Mouse (Mus musculus) gastrocnemius, adult 2 months (tissue): ENCODE measurements around the gene Fbln2. TPM values are rescaled to one million over a fixed set of nuclear protein-coding genes. Genes with fewer than 3 reads are reported as not detected.

Source experiments
- DNase-seq: peaks from one replicate; pipeline ENCODE4 v3.0.0; 2022
- H3K27ac ChIP-seq: fragments of 200-600 bp; 2 replicates; pipeline ENCODE4 v1.8.1; 2022; ENCODE audit warnings: mild to moderate bottlenecking
- H3K4me3 ChIP-seq: fragments of 200-600 bp; 2 replicates; pipeline ENCODE4 v1.8.1; 2022; ENCODE audit warnings: mild to moderate bottlenecking, moderate library complexity
- CTCF ChIP-seq: fragments of 200-600 bp; IDR thresholded peaks from 2 replicates; pipeline ENCODE4 v1.8.1; 2022; ENCODE audit warnings: antibody characterized with exemption, mild to moderate bottlenecking, moderate library complexity
- intact Hi-C: fragments of 180-260 bp; cut with DNase I; formaldehyde crosslinking; loops from one replicate; pipeline ENCODE4 v1.15.1; 2025
- total RNA-seq, 2 experiments: library from RNA; stranded (reverse); gene quantifications; 2 replicates each; pipeline ENCODE4 v1.2.3; 2021

Fbln2 gene
- total RNA-seq, 2 experiments from 2014 or later: 43.6 to 64.7 TPM

- peak; percentile 12 for DNase-seq
- Histone ChIP-seq H3K27ac (no peak overlapping the region), H3K4me3 (no peak overlapping the region)
- intact Hi-C loops: no loop called here
- no peak for TF ChIP-seq CTCF
Measured at GRCm38 (mm10) chr6:91268318-91268717, 56.1 kb downstream of the Fbln2 start.

- intact Hi-C loops: no loop called here
- H3K27ac ChIP-seq: no peak overlapping the region
- H3K4me3 ChIP-seq: no peak overlapping the region
- peak; percentile 88 for TF ChIP-seq CTCF
- peak; percentile 73 for DNase-seq
Measured at GRCm38 (mm10) chr6:91277549-91277948, 65.3 kb downstream of the Fbln2 start.

- TF ChIP-seq CTCF: no peak
- intact Hi-C loops: no loop called here
- H3K27ac ChIP-seq: no peak overlapping the region
- DNase-seq: no peak
- H3K4me3 ChIP-seq: no peak overlapping the region
Measured at GRCm38 (mm10) chr6:91278302-91278701, 66.0 kb downstream of the Fbln2 start.

DNA sequence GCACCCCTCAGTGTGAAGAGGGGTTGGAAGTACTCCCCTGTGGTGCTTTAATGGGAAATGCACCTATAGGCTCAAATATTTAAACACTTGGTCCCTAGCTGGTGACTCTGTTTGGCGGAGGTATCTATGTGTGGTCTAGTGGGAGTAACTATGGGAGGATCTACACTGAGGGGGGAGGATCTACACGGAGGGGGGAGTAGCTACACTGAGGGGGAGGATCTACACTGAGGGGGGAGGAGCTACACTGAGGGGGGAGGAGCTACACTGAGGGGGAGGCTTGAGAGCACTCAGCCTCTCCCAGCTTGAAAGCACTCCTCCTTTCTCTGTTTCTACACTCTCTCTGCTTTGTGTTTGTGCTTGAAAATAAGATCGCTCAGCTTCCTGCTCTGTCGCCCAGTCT, 67.2 kb downstream of the Fbln2 start:
- no peak for TF ChIP-seq CTCF

DNA sequence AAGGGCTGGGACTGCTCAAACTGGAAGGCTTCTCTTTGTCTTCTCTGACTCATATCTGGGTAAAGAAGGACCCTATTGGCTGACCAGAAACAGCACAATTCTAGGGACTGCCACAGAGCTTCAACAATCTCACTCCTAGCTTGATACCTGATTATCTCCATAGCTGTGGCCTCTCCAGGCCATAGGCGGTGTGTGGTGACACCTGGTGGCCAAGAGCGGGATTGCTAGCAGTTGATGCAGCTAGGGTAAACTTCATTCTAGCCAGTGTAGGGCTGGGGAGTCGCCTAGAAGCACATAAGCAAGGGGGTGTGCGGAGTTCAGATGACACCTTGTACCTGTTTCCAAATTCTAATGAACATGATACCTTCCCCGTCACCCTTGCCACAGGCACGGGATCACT, 69.0 kb downstream of the Fbln2 start:
- Histone ChIP-seq H3K4me3 (no peak overlapping the region), H3K27ac (no peak overlapping the region)
- intact Hi-C loops: loop anchor here (2.0 to 10.0 kb wide), 5 partner anchors 108 to 544 kb away; no protein-coding TSS in a partner anchor
- peak; percentile 89 for DNase-seq
- TF ChIP-seq CTCF: peak; percentile 98

More for the DNA sequence above, 67.2 kb downstream of the Fbln2 start:
- H3K4me3 ChIP-seq: no peak overlapping the region
- intact Hi-C loops: no loop called here
- no peak overlapping the region for H3K27ac ChIP-seq
- DNase-seq: no peak

DNA sequence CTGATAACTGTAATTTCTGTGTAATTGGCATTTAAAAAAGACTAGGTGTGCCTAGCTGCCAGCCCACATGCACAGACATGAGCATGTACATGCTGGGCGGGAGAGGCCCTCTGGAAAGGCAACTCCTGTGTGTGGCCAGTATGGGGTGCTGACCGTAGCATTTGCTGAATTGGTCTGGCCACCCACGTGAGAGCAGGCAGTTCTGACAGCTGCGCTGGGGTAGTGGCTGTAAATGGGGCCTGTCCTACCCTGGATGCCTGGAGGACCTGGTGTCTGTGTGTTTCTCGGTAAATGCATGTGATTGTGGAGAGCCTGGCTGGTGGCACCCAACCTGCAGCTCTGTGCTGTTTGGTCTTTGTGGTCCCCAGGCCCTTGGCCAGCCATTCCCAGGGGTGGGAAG, 69.5 kb downstream of the Fbln2 start:
- no peak for DNase-seq
- intact Hi-C loops: loop anchor here (2.0 to 10.0 kb wide), 5 partner anchors 109 to 545 kb away; no protein-coding TSS in a partner anchor
- Histone ChIP-seq H3K4me3 (no peak overlapping the region), H3K27ac (no peak overlapping the region)
- TF ChIP-seq CTCF: no peak

- no peak for TF ChIP-seq CTCF
- intact Hi-C loops: loop anchor here (5.0 to 10.0 kb wide), 2 partner anchors 218 to 466 kb away; no protein-coding TSS in a partner anchor
- Histone ChIP-seq H3K4me3 (no peak overlapping the region), H3K27ac (no peak overlapping the region)
- no peak for DNase-seq
Measured at GRCm38 (mm10) chr6:91283031-91283430, 70.8 kb downstream of the Fbln2 start.

DNA sequence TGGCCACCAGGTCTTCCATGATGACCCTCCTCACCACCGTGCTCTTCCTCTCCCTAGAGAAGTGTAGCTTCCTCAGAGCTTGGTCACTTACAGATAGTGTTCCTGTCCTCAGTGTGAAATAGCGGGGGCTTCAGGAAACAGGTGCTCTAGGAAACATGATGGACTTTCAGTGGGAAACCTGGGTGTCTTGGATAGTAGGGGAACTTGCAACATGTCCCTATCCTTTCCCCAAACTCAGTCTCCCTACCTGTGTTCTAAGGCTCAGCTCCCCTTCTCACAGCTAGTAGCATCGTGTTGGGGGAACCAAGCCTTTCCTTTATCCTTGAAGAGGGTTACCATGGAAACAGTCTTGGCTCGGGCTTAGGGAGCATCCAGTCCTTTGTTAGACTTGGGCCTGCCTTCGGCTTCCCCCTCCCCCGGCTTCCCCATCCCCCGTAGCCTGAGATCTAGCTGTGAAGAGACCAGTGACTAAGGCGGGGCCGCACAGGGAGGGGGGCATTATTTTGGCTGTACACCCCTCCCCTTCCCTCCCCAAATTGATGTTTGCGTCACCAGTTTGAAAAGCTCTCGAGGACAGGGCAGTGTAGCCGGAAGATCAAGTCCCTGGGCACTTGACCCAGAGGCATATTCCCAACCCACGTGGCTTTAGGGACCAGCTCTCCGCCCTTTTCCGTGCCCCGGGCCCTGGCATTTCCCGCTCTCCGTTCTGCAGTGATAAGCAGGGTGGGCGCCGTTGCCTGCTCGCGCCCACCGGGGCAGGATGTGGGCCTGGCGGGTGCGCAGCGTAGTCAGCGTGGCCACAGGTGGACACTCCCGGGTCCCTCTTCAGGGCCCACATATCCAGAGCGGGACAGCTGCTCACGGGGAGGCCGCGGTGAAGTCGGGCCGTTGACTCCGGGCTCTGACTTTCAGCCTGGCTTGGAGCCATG, 72.5 kb downstream of the Fbln2 start:
- Histone ChIP-seq H3K27ac (peak overlapping the region; percentile 69), H3K4me3 (peak overlapping the region; percentile 64)
- intact Hi-C loops: loop anchor here (5.0 to 10.0 kb wide), 2 partner anchors 220 to 467 kb away; no protein-coding TSS in a partner anchor
- TF ChIP-seq CTCF: no peak
- DNase-seq: no peak

DNA sequence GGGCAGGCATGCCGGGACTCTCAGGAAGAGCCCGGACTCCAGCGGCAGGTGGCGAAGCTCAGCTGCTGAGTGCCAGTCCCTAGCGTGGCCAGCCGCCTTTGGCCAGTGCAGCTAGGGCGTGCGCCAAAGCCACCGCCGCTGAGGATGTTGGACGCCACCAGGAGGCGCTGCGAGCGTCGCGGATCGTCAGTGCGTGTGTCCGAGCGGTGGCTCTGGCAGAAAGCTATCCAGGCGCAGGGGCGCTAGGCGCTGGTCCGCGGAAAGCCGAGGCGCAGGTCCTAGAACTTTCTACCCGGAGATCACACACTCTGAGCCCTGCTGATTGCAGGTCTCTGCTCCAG, 73.2 kb downstream of the Fbln2 start:
- TF ChIP-seq CTCF: peak; percentile 91
- intact Hi-C loops: loop anchor here (10.0 kb wide), 1 partner anchor 221 kb away; no protein-coding TSS in a partner anchor
- Histone ChIP-seq H3K4me3 (peak overlapping the region; percentile 64), H3K27ac (peak overlapping the region; percentile 69)
- peak; percentile 92 for DNase-seq

GRCm38 (mm10) chr6:91285814-91286545, 73.7 kb downstream of the Fbln2 start:
- TF ChIP-seq CTCF: no peak

DNA sequence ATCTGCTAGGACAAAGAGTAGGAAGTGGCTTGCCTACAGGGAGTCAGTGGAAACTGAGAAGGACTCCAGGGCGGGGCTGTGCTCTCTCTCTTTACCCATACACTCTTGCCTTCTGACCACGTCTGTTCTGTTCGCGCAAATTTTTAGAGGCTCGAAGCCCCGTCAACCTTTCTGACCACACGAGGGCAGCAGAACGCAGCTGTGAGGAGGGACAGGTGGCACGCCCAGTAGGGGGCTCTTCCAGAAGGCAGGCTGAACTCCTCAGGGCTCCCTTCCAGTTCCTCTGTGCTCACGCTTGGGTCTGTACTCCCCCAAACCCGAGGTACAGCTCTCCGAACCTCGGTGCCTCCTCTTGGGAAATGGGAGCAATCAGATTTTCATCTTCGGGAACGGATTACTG, 74.4 kb downstream of the Fbln2 start:
- Histone ChIP-seq H3K4me3 (no peak overlapping the region), H3K27ac (no peak overlapping the region)
- intact Hi-C loops: loop anchor here (1.0 to 10.0 kb wide), 3 partner anchors 125 to 223 kb away; partner anchors contain the start of gene Wnt7a

More at GRCm38 (mm10) chr6:91285814-91286545, 73.7 kb downstream of the Fbln2 start:
- Histone ChIP-seq H3K4me3 (peak overlapping the region; percentile 64), H3K27ac (peak overlapping the region; percentile 64)
- peak; percentile 76 for DNase-seq
- intact Hi-C loops: loop anchor here (1.0 to 10.0 kb wide), 3 partner anchors 125 to 223 kb away; partner anchors contain the start of gene Wnt7a

DNA sequence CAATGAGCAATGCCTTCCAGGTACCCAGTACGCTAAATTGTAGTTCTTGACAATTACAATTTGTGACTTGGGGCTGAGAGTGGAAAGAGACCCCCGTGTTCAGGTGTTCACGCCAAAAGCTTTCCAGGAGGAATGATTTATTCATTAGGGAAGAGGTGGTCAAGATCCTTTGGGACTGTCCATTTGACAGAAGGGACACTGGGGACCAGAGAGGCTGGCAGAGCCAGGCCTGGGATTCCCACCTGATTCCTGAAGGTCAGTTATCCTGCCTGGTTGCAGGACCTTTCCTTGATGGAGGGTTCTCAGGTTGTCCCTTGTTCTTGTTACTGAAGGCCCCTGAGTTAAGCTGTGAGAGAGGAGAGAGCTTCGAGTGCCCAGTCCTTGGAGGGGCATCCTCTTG, 74.9 kb downstream of the Fbln2 start:
- intact Hi-C loops: loop anchor here (10.0 kb wide), 1 partner anchor 222 kb away; no protein-coding TSS in a partner anchor
- Histone ChIP-seq H3K4me3 (no peak overlapping the region), H3K27ac (no peak overlapping the region)
- no peak for TF ChIP-seq CTCF
- DNase-seq: peak; percentile 8

More for the DNA sequence above, 74.4 kb downstream of the Fbln2 start:
- peak; percentile 82 for DNase-seq
- no peak; the same call in 1 of the 2 replicates for TF ChIP-seq CTCF

DNA sequence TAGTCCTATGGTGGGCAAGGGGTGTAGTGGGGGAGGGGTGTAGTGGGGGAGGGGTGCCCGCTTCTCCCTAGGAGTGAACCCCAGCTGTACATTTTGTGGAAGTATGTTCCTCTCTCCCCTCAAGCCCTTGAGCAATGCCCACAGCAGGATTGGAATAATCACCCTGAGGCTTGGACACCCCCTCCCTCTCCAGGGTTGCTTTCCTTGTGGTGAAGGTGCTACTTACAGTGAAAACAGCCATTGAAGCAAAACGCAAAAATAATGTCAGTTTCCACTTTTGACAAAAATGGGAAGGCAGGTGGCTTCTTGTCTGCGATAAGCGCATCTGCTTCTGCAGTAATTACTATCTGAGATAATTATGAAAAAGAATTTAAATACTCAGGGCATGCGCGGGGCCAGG, 75.4 kb downstream of the Fbln2 start:
- TF ChIP-seq CTCF: no peak
- no peak for DNase-seq
- intact Hi-C loops: loop anchor here (10.0 kb wide), 1 partner anchor 223 kb away; no protein-coding TSS in a partner anchor

More for the DNA sequence above, 75.4 kb downstream of the Fbln2 start:
- H3K4me3 ChIP-seq: no peak overlapping the region
- H3K27ac ChIP-seq: no peak overlapping the region
